Mouse (Mus musculus): ENCODE results near the gene Tlr9. TPM values are rescaled to one million over a fixed set of nuclear protein-coding genes. Genes with fewer than 3 reads are reported as not detected.

Gene Tlr9
- total RNA-seq, 1 experiment from 2014 or later: 1.3 TPM

GRCm38 (mm10) chr9:106232956-106233355, 10.6 kb downstream of the Tlr9 start:
- peak; percentile 69 for DNase-seq

DNA sequence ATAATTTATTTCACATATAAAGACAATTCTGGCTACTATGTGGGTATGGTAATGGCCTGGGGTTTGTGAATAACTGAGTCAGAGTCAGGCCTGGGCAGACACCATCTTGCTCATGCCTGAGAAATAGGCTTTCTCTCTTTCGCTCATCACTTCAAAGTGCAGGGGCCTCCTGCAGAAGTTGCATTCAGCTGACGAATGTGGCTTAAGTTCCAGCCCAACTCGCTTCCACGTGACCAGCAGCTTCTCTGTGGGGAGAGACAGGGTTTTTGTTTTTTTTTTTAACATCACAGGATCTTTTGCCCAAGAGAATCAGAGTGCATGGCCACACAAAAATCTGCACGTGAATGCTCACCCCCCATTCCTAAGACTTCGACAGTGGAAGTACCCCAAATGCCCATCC, 11.6 kb downstream of the Tlr9 start:
- DNase-seq: no peak

DNA sequence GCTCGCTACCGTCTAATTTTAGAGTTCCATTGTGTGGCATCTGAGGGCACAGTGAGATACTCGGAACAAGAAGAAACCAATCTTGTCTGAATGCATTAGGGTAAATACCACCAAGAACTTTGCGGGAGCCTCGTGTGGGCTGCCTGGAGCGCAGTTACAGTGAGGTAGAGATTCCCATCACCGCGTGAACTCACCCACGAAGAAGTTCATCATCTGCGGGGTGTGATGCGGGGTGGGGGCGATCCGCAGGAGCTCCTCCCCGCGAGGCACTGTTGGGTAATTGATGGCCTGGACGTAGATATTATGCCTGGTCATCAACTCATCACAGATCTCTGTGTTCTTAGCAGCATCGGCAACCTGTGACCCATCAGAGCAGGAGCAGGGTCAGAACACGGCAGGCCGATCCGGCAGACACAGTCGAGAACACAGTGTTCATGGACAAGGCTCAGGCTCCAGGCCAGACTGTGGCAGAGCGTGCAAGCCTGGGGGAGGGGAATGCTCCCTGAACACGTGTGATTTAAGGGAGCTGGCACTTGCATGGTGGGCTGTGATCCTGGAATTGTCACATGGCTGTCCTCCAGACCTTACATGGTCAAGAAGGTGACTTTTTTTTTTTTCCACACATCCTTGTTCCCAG, 12.9 kb downstream of the Tlr9 start:
- DNase-seq: peak; percentile 79

DNA sequence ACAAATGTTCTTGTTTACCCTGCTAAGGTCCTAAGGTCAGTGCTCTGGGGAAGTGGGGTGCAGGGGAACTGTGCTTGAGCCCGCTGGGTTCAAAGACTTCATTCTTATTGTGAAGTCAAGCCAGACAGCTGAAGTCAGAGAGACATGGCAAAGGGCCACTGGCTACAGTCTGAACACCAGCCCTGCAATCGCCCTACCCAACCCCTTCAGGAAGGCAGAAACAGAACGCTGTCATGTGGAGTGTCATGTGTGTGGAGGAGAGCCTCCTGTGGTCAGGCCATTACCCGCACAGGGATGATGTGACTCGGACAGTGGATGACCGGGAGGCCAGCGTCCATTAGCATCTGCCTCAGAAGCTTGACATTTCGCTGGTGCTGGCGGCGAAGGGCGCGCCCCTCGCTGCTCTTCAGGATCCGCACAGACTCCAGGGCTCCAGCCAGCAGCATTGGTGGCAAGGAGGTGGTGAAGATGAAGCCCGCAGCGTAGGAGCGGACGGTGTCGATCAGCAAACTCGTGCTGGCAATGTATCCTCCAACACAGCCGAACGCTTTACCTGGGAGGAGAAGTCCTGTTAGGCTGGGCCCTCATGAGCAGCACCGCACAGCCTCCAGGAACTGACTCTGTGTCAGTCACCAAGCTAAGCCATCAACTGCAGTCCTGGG, 13.9 kb downstream of the Tlr9 start:
- DNase-seq: no peak

GRCm38 (mm10) chr9:106236818-106237211, 14.4 kb downstream of the Tlr9 start:
- DNase-seq: no peak

- DNase-seq: no peak
Measured at GRCm38 (mm10) chr9:106237401-106237800, 15.0 kb downstream of the Tlr9 start.

- no peak for DNase-seq
Measured at GRCm38 (mm10) chr9:106237878-106238277, 15.5 kb downstream of the Tlr9 start.

DNA sequence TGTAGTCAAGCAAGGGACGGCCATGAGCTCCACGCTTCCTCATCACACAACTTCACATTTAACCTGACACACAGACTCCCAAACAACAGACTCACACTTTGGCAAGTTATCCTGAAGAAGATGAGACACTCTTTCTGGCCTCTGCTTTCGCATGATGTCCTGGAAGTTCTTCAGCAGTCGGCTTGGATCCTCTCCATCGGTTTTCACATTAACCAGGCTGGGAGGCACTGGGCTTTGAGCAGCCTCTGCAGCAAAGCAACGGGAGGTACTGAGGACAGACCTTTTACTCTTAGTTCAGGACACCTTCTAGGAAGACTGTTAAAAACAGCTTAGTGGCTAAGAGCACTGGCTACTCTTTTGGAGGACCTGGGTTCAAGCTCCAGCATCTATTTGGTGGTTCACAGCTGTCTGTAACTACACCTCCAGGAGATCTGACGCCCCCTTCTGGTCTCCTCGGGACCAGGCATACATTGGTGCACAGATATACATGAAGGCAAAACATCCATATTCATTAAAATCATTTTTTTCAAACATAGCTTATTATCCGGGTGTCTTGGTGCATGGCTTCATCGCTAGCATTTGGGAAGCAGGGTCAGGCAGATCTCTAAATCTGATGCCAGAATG, 19.3 kb downstream of the Tlr9 start:
- DNase-seq: no peak

- DNase-seq: peak; percentile 77
Measured at GRCm38 (mm10) chr9:106242813-106243488, 20.6 kb downstream of the Tlr9 start.

DNA sequence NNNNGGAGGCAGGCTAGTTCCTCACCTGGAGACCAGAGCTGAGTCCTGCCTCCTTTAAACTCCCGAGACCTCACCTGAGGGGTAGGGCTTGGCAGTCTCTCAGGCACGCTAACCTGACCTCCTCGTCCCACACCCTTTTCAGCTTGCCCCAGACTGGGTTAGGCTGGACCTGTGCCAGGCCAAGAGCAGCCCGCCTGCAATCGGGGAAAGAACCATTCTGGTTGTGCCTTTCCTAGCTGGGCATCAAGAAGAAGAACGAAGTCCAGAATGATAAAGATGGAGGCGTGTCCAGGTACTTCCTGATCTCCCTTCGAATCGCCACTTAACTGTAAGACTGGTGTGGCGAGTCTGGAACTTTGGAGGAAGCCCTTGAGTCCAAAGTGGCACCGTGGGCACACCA, 27.2 kb downstream of the Tlr9 start:
- no peak for DNase-seq

GRCm38 (mm10) chr9:106250245-106250644, 27.8 kb downstream of the Tlr9 start:
- no peak for DNase-seq

- DNase-seq: peak; percentile 58
Measured at GRCm38 (mm10) chr9:106251066-106251465, 28.7 kb downstream of the Tlr9 start.

DNA sequence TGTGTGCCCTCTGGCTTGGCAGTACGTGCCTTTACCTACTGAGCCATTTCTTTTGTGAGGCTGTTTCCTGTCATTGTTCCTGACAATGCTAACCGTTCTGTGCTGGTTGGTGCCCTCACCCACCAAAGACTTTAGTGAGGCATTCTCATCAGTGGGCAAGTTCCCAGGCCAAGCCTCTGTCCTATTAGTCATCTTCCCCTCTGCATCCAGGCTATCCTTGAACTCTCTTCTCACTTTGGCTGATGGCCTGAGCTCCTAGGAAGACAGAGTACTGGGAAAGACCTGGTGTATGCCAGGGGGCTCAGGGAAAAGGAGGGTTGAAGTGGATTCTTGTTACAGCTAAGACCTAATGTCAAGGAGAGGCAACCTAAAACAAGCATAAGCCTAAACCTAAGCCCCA, 31.6 kb downstream of the Tlr9 start:
- peak; percentile 63 for DNase-seq

GRCm38 (mm10) chr9:106258412-106258811, 36.0 kb downstream of the Tlr9 start:
- DNase-seq: no peak

- DNase-seq: no peak
Measured at GRCm38 (mm10) chr9:106258990-106259389, 36.6 kb downstream of the Tlr9 start.

DNA sequence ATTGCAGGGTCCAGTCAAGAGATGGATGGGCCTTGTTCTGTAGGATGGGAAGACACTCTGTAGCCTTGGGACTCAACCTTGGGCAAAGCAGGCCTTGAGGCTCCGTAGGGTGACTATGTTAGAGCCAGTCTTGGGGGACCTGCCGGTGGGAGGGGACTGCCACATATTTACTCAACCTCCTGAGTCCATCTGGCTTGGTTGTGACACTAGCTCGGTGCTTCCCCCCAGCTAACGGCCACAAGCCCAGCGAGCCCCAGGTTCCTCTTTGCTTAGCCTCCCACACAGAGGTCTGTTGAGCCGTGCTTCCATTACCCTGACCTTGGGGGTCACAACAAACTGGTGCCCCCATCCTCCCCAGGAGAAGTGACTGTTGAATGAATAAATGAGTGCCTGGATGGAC, 38.7 kb downstream of the Tlr9 start:
- DNase-seq: no peak

DNA sequence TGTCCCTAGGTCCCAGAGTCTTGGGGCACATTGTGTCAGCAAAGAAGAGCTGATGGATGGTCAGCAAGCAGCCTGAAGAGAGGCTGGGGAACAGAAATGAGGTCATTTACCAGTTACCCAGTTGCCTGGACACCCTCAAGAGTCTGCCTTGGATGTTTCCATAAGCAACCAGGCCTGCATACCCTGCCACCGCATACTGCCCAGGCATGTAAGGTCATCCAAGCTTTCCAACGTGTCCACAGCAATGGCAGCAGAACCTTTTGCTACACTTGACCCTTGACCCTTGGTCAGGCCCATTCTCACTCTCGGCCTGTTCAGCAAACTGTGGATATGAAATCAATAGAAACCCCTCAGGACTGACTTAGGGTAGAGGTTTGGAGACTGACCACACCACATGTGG, 39.1 kb downstream of the Tlr9 start:
- no peak for DNase-seq

DNA sequence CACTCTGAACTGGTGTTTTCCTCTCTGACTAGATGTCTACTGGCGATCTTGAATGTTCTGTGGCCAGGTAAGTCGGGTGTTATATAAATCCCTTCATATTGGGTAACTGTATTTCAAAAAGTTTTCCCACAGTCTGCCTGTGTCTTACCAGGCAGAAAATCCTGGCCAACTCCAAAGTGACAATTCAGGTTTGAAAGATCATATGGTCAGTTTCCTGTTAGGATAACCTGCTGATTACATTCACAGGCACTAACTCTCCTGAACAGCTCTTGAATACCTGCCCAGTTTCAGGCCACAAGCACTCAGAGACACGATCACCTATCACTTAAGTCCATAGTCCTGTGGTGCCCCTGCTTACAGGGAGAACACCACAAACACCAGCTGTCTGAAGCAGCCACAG, 39.7 kb downstream of the Tlr9 start:
- DNase-seq: no peak

DNA sequence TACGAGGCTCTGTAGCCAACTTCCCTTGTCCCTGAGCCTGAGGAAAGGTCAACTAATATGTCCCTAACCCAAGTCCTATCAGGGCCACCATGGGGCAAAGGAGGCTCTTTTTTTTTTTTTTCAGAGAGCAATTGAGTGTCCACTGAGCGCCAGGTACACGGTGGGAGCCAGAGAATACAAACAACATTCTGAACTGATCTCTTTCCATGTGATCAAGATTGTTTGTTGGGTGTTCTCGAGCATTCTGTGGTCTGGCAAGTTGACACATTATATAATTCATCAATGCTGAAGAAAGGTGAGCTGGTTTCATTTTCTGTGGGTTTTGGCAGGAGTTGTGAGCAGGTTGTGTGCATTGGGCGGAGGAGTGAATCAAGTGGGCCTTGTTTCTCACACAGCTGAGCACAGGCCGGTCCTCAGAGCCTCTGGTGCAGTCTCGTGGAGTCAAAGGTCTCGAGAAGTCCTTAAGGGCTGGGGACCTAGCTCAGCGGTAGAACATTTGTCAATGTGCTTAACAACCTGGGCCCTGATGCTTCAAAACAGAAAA, 41.1 kb downstream of the Tlr9 start:
- no peak for DNase-seq

- DNase-seq: peak; percentile 87
Measured at GRCm38 (mm10) chr9:106265358-106266075, 43.1 kb downstream of the Tlr9 start.

GRCm38 (mm10) chr9:106266936-106267657, 44.7 kb downstream of the Tlr9 start:
- DNase-seq: peak; percentile 90

- DNase-seq: no peak
Measured at GRCm38 (mm10) chr9:106268421-106268820, 46.0 kb downstream of the Tlr9 start.
